ENCODE assay signal across 13 mouse cellular contexts in the genomic region with DNA sequence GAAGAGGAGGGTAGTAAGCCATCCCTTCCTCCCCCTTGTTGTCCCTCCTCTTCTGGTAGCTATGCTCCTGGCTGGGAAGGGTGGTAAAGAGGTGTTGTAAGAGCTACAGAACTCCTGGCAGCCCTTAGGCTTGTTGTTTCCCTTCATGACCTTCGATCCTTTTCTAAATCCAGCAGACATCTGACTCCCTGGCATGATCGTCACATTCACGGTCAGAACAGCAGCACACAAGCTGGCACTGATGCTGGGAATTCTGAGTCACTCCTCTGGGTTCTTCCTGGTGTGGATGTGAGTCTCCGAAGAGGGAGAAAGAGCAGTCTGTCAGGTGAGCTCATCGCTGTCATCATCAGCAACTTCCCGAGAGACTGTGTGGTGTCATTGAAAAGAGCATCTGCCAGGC. TPM values are rescaled to one million over a fixed set of nuclear protein-coding genes. Genes with fewer than 3 reads are reported as not detected.
DNase-seq lines count a peak whose midpoint lies in the region; ATAC-seq lines count a peak whose summit lies in the region.
"Had no signal": no experiment of that assay in that cellular context is flagged by ENCODE, and none has a peak within 500 bp of the region (broad histone marks: within the 10 kb centered on the region; RNA-seq: fewer than 3 reads in every experiment).

No protein-coding gene starts in this region.

- no peaks in the 10 kb centered on the region for H3K9me3 ChIP-seq in midbrain, embryonic 11.5 days (ENCODE audit: control insufficient read depth, low read length)
- H3K9me3 ChIP-seq: lung, embryonic 15.5 days had no signal

- H3K4me3 ChIP-seq in midbrain, embryonic 11.5 days (ENCODE audit: low read depth, low read length) = no peak overlapping the region
- H3K4me3 ChIP-seq: lung, embryonic 15.5 days had no signal

- no peaks in the 10 kb centered on the region for H3K36me3 ChIP-seq in midbrain, embryonic 11.5 days (ENCODE audit: control insufficient read depth, insufficient read depth, low read length)
- H3K36me3 ChIP-seq: lung, embryonic 15.5 days had no signal

- no peaks in the 10 kb centered on the region for H3K4me1 ChIP-seq in midbrain, embryonic 11.5 days (ENCODE audit: control insufficient read depth, insufficient read depth, low read length)
- H3K4me1 ChIP-seq: lung, embryonic 15.5 days had no signal

- H3K4me2 ChIP-seq in midbrain, embryonic 11.5 days = no peak overlapping the region
- H3K4me2 ChIP-seq: lung, embryonic 15.5 days had no signal

- ATAC-seq in frontal cortex, adult (ENCODE audit: low TSS enrichment) = peak; percentile 81; the same call in 1 of the 2 replicates
- ATAC-seq in midbrain, embryonic 11.5 days (ENCODE audit: low FRiP score) = no peak

- H3K27me3 ChIP-seq in midbrain, embryonic 11.5 days (ENCODE audit: control insufficient read depth, insufficient read depth, low read length) = no peaks in the 10 kb centered on the region
- H3K27me3 ChIP-seq: lung, embryonic 15.5 days had no signal

- no peak overlapping the region for H3K9ac ChIP-seq in midbrain, embryonic 11.5 days (ENCODE audit: low read length)
- H3K9ac ChIP-seq: lung, embryonic 15.5 days had no signal

- no peak for DNase-seq in frontal cortex, postnatal 10 days (ENCODE audit: low spot score in 2 of 2)
- peak; percentile 14 for DNase-seq in urinary bladder, postnatal 14 days (ENCODE audit: low spot score)
- no peak for DNase-seq in urinary bladder, adult 2 months (ENCODE audit: low spot score)
- peak; percentile 55 to 72 for DNase-seq in heart, postnatal 36 days
- DNase-seq in right cerebral cortex, postnatal 36 days (ENCODE audit: low spot score in 2 of 2) = no peak
- no peak for DNase-seq in midbrain, embryonic 11.5 days (ENCODE audit: low spot score, missing footprints)
- no peak for DNase-seq in embryo, embryonic 10 days (ENCODE audit: low spot score)
- DNase-seq: embryo, embryonic 11 days had no signal

- WGBS in midbrain, embryonic 11.5 days = 82% methylated on average over 6 of the region's 6 CpGs

- H3K27ac ChIP-seq in midbrain, embryonic 11.5 days (ENCODE audit: low read depth, low read length) = no peak overlapping the region
- H3K27ac ChIP-seq: lung, embryonic 15.5 days had no signal

- intact Hi-C loops in heart, postnatal 36 days (cut with DNase I) = no loop called here

RNA-seq across cellular contexts. Expression of a gene that starts 41.5 kb away (rescaled TPM):
- polyA plus RNA-seq in urinary bladder, adult 2 months (2012; rRNA removed) = 0.10 TPM in 1 of 2 replicates, not detected in the other
- total RNA-seq in heart, postnatal 36 days (2021) = not detected
- polyA plus RNA-seq in midbrain, embryonic 11.5 days (2014; fragmentation: Nextera tagmentation; extraction: Ambion mirVana) = not detected in 2 replicates
- total RNA-seq: layer of hippocampus, adult 8-10 months; neutrophil, adult 5-6 weeks had no signal
- polyA plus RNA-seq: frontal cortex, adult 2 months had no signal

Comparison
In these comparisons a context has a peak if more than half of its experiments do, and no peak if none do; other contexts are left out.
1. DNase-seq: peak in urinary bladder, postnatal 14 days (single experiment) and heart, postnatal 36 days (2 of 2); none in frontal cortex, postnatal 10 days (0 of 2), urinary bladder, adult 2 months (single experiment), right cerebral cortex, postnatal 36 days (0 of 2), midbrain, embryonic 11.5 days (single experiment) and embryo, embryonic 10 days (single experiment).